Mouse (Mus musculus) forebrain, embryonic 12.5 days (tissue): Measurements from ENCODE around the gene Fbxo46. TPM values are rescaled to one million over a fixed set of nuclear protein-coding genes. Genes with fewer than 3 reads are reported as not detected.

Experiments
- ATAC-seq: fragments of 200-750 bp; cut with Nextera tagmentation; 2 replicates; pipeline ENCODE4 v1.8.0; 2017; ENCODE audit warnings: moderate TSS enrichment; ENCODE audit not compliant: low FRiP score
- H3K27ac ChIP-seq: fragments of 300-500 bp; sonication (generic); 2 replicates; pipeline ENCODE4 v1.5.1; 2016; ENCODE audit warnings: mild to moderate bottlenecking
- H3K27me3 ChIP-seq: fragments of 300-500 bp; sonication (generic); 2 replicates; pipeline ENCODE4 v1.6.1; 2016; ENCODE audit warnings: mild to moderate bottlenecking
- H3K36me3 ChIP-seq: fragments of 300-500 bp; sonication (generic); replicated peaks from 2 replicates; pipeline ENCODE4 v1.6.1; 2016; ENCODE audit warnings: mild to moderate bottlenecking
- H3K4me1 ChIP-seq: fragments of 300-500 bp; sonication (generic); 2 replicates; pipeline ENCODE4 v1.6.1; 2016
- H3K4me2 ChIP-seq: fragments of 300-500 bp; sonication (generic); 2 replicates; pipeline ENCODE4 v1.6.1; 2016; ENCODE audit warnings: mild to moderate bottlenecking, moderate library complexity
- H3K4me3 ChIP-seq: fragments of 300-500 bp; sonication (generic); replicated peaks from 2 replicates; pipeline ENCODE4 v1.5.1; 2016; ENCODE audit warnings: mild to moderate bottlenecking
- H3K9ac ChIP-seq: fragments of 300-500 bp; sonication (generic); 2 replicates; pipeline ENCODE4 v1.6.1; 2016; ENCODE audit warnings: mild to moderate bottlenecking
- H3K9me3 ChIP-seq: fragments of 300-500 bp; sonication (generic); 2 replicates; pipeline ENCODE4 v1.6.1; 2016
- whole genome bisulfite sequencing: fragments of 180-500 bp; shearing (Covaris S2); methylation state at CpG from one replicate; pipeline ENCODE4 v1.1.7; 2016; 5-methylcytosine and 5-hydroxymethylcytosine counted together
- polyA plus RNA-seq: library from polyadenylated mRNA; unstranded; fragments of >200 nt; fragmentation: Nextera tagmentation; extraction: Ambion mirVana; gene quantifications from 2 replicates; pipeline ENCODE4 v1.2.1, GENCODE M21; 2016

The Fbxo46 gene
- polyA plus RNA-seq, 1 experiment from 2014 or later, result 18.4 TPM

GRCm38 (mm10) chr7:19094826-19095750 lies 24.6 kb upstream of the Fbxo46 start:
- no peaks in the 10 kb centered on the region for H3K9me3 ChIP-seq
- peak overlapping the region; percentile 95 for H3K27ac ChIP-seq
- peaks cover 25% of the 10 kb centered on the region for H3K36me3 ChIP-seq
- 0% methylated on average over 81 of the region's 87 CpGs for WGBS
- H3K27me3 ChIP-seq, result peaks cover 23% of the 10 kb centered on the region
- peak overlapping the region; percentile 91 for H3K9ac ChIP-seq
- peak overlapping the region; percentile 95 for H3K4me2 ChIP-seq
- ATAC-seq, result no peak
- H3K4me3 ChIP-seq, result peak overlapping the region; percentile 72
- H3K4me1 ChIP-seq, result peaks cover 60% of the 10 kb centered on the region

GRCm38 (mm10) chr7:19095751-19096110 lies 23.9 kb upstream of the Fbxo46 start:
- peaks cover 21% of the 10 kb centered on the region for H3K27me3 ChIP-seq
- H3K4me2 ChIP-seq, result peak overlapping the region; percentile 95
- under 1% methylated on average over 19 of the region's 19 CpGs for WGBS
- peak overlapping the region; percentile 91 for H3K9ac ChIP-seq
- no peak for ATAC-seq
- H3K36me3 ChIP-seq, result peaks cover 19% of the 10 kb centered on the region
- no peaks in the 10 kb centered on the region for H3K9me3 ChIP-seq
- H3K4me3 ChIP-seq, result peak overlapping the region; percentile 72
- H3K27ac ChIP-seq, result peak overlapping the region; percentile 95
- peaks cover 60% of the 10 kb centered on the region for H3K4me1 ChIP-seq

- Histone ChIP-seq H3K27me3 (peaks cover 13% of the 10 kb centered on the region), H3K9ac (peak overlapping the region; percentile 91), H3K4me3 (peak overlapping the region; percentile 72), H3K4me2 (peak overlapping the region; percentile 95), H3K27ac (no peak overlapping the region), H3K4me1 (peaks cover 54% of the 10 kb centered on the region), H3K36me3 (peaks cover 12% of the 10 kb centered on the region), H3K9me3 (no peaks in the 10 kb centered on the region)
- 55% methylated on average over 5 of the region's 5 CpGs for WGBS
- ATAC-seq, result no peak
Measured at GRCm38 (mm10) chr7:19096421-19096976, 23.2 kb upstream of the Fbxo46 start.

- Histone ChIP-seq H3K4me3 (no peak overlapping the region), H3K4me2 (0 out of 2 replicates have a peak overlapping the region, but pooled peaks have one; percentile 95), H3K9ac (peak overlapping the region; percentile 21; the same call in 1 of the 2 replicates), H3K27ac (no peak overlapping the region), H3K4me1 (peaks cover 47% of the 10 kb centered on the region), H3K36me3 (peaks cover 12% of the 10 kb centered on the region; the same call in 1 of the 2 replicates), H3K9me3 (no peaks in the 10 kb centered on the region), H3K27me3 (peaks cover 6% of the 10 kb centered on the region; the same call in 1 of the 2 replicates)
- 58% methylated on average over 2 of the region's 2 CpGs for WGBS
- ATAC-seq, result no peak
Measured at GRCm38 (mm10) chr7:19097217-19097616, 22.4 kb upstream of the Fbxo46 start.

- H3K9me3 ChIP-seq, result no peaks in the 10 kb centered on the region
- peaks cover 41% of the 10 kb centered on the region for H3K4me1 ChIP-seq
- no peak overlapping the region for H3K4me3 ChIP-seq
- no peak overlapping the region for H3K4me2 ChIP-seq
- H3K27me3 ChIP-seq, result 0 out of 2 replicates have a peak, but pooled peaks cover 3% of the 10 kb centered on the region
- ATAC-seq, result no peak
- H3K36me3 ChIP-seq, result peaks cover 12% of the 10 kb centered on the region; the same call in 1 of the 2 replicates
- H3K9ac ChIP-seq, result no peak overlapping the region
- H3K27ac ChIP-seq, result no peak overlapping the region
Measured at GRCm38 (mm10) chr7:19097863-19098262, 21.8 kb upstream of the Fbxo46 start.

- no peak for ATAC-seq
- 63% methylated on average over 7 of the region's 7 CpGs for WGBS
Measured at GRCm38 (mm10) chr7:19098811-19099210, 20.8 kb upstream of the Fbxo46 start.

GRCm38 (mm10) chr7:19100290-19100689 lies 19.4 kb upstream of the Fbxo46 start:
- H3K9me3 ChIP-seq, result no peaks in the 10 kb centered on the region
- H3K4me2 ChIP-seq, result no peak overlapping the region
- WGBS, result 76% methylated on average over 1 of the region's 1 CpGs
- no peaks in the 10 kb centered on the region for H3K27me3 ChIP-seq
- peaks cover 22% of the 10 kb centered on the region for H3K4me1 ChIP-seq
- no peak overlapping the region for H3K4me3 ChIP-seq
- peaks cover 12% of the 10 kb centered on the region; the same call in 1 of the 2 replicates for H3K36me3 ChIP-seq
- no peak for ATAC-seq
- H3K9ac ChIP-seq, result no peak overlapping the region
- H3K27ac ChIP-seq, result no peak overlapping the region

More at GRCm38 (mm10) chr7:19098811-19099210, 20.8 kb upstream of the Fbxo46 start:
- Histone ChIP-seq H3K9me3 (no peaks in the 10 kb centered on the region), H3K36me3 (peaks cover 12% of the 10 kb centered on the region; the same call in 1 of the 2 replicates), H3K4me1 (peaks cover 31% of the 10 kb centered on the region), H3K27me3 (0 out of 2 replicates have a peak, but pooled peaks cover 3% of the 10 kb centered on the region), H3K4me2 (no peak overlapping the region; the same call in 1 of the 2 replicates), H3K27ac (no peak overlapping the region), H3K9ac (no peak overlapping the region), H3K4me3 (no peak overlapping the region)

GRCm38 (mm10) chr7:19103741-19104140 lies 15.9 kb upstream of the Fbxo46 start:
- Histone ChIP-seq H3K4me3 (no peak overlapping the region), H3K36me3 (no peaks in the 10 kb centered on the region), H3K4me1 (no peaks in the 10 kb centered on the region), H3K9ac (no peak overlapping the region), H3K27me3 (no peaks in the 10 kb centered on the region), H3K9me3 (no peaks in the 10 kb centered on the region), H3K4me2 (no peak overlapping the region), H3K27ac (no peak overlapping the region)
- ATAC-seq, result no peak

- Histone ChIP-seq H3K9me3 (no peaks in the 10 kb centered on the region), H3K9ac (no peak overlapping the region), H3K27me3 (no peaks in the 10 kb centered on the region), H3K36me3 (no peaks in the 10 kb centered on the region), H3K4me3 (no peak overlapping the region), H3K4me1 (no peaks in the 10 kb centered on the region), H3K4me2 (no peak overlapping the region), H3K27ac (no peak overlapping the region)
- 76% methylated on average over 2 of the region's 2 CpGs for WGBS
- no peak for ATAC-seq
Measured at GRCm38 (mm10) chr7:19104486-19104885, 15.2 kb upstream of the Fbxo46 start.

GRCm38 (mm10) chr7:19107436-19107835 lies 12.2 kb upstream of the Fbxo46 start:
- H3K9ac ChIP-seq, result no peak overlapping the region
- no peak for ATAC-seq
- 62% methylated on average over 3 of the region's 3 CpGs for WGBS
- H3K27me3 ChIP-seq, result peaks cover 2% of the 10 kb centered on the region; the same call in 1 of the 2 replicates
- no peak overlapping the region for H3K4me2 ChIP-seq
- no peaks in the 10 kb centered on the region for H3K4me1 ChIP-seq
- H3K9me3 ChIP-seq, result no peaks in the 10 kb centered on the region
- H3K36me3 ChIP-seq, result no peaks in the 10 kb centered on the region
- no peak overlapping the region for H3K27ac ChIP-seq
- H3K4me3 ChIP-seq, result no peak overlapping the region

- H3K4me3 ChIP-seq, result no peak overlapping the region
- ATAC-seq, result no peak
- H3K4me1 ChIP-seq, result no peaks in the 10 kb centered on the region
- no peak overlapping the region for H3K27ac ChIP-seq
- H3K36me3 ChIP-seq, result no peaks in the 10 kb centered on the region
- WGBS, result 86% methylated on average over 1 of the region's 1 CpGs
- H3K27me3 ChIP-seq, result peaks cover 2% of the 10 kb centered on the region; the same call in 1 of the 2 replicates
- no peak overlapping the region for H3K9ac ChIP-seq
- no peaks in the 10 kb centered on the region for H3K9me3 ChIP-seq
- H3K4me2 ChIP-seq, result no peak overlapping the region
Measured at GRCm38 (mm10) chr7:19109565-19109964, 10.1 kb upstream of the Fbxo46 start.

GRCm38 (mm10) chr7:19118028-19118771 lies 1.5 kb upstream of the Fbxo46 start, which contains the start of gene Gm4969:
Gene Gm4969, minus strand, starts transcription at chr7:19118368.
- H3K9ac ChIP-seq, result no peak within 1 kb of the TSS
- peak; percentile 39; the same call in 1 of the 2 replicates for ATAC-seq
- peak within 1 kb of the TSS; percentile 25 for H3K4me3 ChIP-seq
- WGBS, result 23% methylated on average over 64 of the region's 64 CpGs
- no peak within 1 kb of the TSS for H3K27ac ChIP-seq
- H3K36me3 ChIP-seq, result no peaks in the 10 kb centered on the region
- H3K4me1 ChIP-seq, result peaks cover 20% of the 10 kb centered on the region
- peak within 1 kb of the TSS; percentile 42 for H3K4me2 ChIP-seq
- H3K9me3 ChIP-seq, result peaks cover 11% of the 10 kb centered on the region
- peaks cover 12% of the 10 kb centered on the region for H3K27me3 ChIP-seq
